Mouse (Mus musculus): ENCODE results near the gene 1500015O10Rik. TPM values are rescaled to one million over a fixed set of nuclear protein-coding genes. Genes with fewer than 3 reads are reported as not detected.

1500015O10Rik gene
- polyA plus RNA-seq, 1 experiment = 2.8 TPM

DNA sequence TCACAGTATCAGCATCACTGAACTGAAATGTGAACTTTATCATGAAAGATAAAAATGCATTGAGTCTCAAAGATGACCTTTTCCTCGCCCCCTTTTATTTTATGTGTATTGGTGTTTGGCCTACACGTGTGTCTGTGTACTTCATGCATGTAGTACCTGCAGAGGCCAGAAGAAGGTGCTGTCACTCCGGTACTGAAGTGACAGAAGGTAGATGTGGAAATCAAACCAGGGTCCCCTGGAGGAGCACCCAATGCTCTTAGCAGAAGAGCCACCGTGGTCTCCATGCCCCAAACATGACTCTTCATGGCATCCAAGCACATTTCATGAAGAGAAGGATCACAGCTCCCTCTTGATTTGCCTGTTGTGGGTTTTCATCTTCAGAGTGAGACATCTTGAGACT is 1.7 kb downstream of the 1500015O10Rik start:
- peaks cover 2% of the 10 kb centered on the region; the same call in 1 of the 2 replicates for H3K4me1 ChIP-seq (ENCODE audit: control insufficient read depth, insufficient read depth, low read length)
- H3K4me3 ChIP-seq (ENCODE audit: insufficient read depth, low read length) = no peak overlapping the region
- no peak overlapping the region for H3K27ac ChIP-seq (ENCODE audit: insufficient read depth, low read length)
- TF ChIP-seq CTCF (IDR thresholded peaks at IDR 0.05; ENCODE audit: extremely low read depth, insufficient read depth, low read length) (no peak), POLR2A (IDR thresholded peaks at IDR 0.05; ENCODE audit: extremely low read depth, insufficient read depth, low read length) (no peak)

DNA sequence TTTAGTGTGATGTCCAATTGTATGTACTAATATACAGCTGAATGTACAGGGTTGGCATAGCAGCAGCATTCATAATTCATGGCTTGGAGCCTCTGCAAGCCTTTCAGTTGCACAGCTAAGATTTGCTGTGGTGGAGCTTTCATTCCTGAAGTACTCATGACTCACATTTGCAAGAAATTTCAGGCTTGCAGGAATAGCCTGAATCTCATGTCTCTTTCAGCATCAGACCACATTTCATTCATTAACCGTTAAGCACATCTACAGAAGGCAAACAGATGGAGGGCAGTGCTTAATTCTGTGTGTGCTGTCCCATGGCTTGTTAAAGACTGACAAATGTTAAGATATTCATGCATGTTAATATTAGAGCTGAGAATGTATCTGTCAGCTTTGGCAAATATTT is 2.3 kb downstream of the 1500015O10Rik start:
- Histone ChIP-seq H3K4me3 (ENCODE audit: insufficient read depth, low read length) (no peak overlapping the region), H3K27ac (ENCODE audit: insufficient read depth, low read length) (no peak overlapping the region), H3K4me1 (ENCODE audit: control insufficient read depth, insufficient read depth, low read length) (peaks cover 2% of the 10 kb centered on the region; the same call in 1 of the 2 replicates)
- TF ChIP-seq CTCF (IDR thresholded peaks at IDR 0.05; ENCODE audit: extremely low read depth, insufficient read depth, low read length) = no peak

DNA sequence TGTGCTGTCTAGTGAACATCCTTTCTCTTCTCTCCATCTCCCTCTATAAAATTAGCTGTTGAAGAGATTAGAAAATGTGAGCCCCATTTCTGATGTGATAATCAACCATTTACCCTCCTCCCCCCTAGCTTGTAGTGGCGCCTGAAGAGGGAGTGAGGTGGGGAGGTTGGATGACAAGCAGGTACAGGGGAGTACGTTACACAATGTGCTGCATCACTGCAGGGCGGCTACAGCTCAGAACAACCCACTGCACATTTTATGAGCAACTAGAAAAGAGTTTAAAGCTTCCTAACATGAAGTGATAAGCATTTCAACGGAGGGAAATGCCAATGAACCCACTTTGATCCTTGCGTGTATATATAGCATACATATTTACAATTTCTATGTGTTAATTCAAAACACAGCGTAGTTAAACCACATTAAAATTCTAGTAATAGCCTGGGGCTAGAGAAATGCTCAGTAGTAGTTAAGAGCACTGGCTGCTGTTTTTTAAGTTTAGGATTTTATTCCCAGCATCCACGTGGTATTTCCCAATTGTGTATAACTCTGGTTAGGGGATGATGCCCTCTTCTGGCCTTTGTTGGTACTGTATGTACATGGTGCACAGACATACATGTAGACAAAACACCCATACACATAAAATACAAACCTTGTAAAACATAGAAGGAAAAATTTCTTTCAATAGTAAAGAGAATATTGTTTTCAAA is 7.6 kb downstream of the 1500015O10Rik start:
- no peak overlapping the region for H3K27ac ChIP-seq (ENCODE audit: insufficient read depth, low read length)
- no peaks in the 10 kb centered on the region for H3K4me1 ChIP-seq (ENCODE audit: control insufficient read depth, insufficient read depth, low read length)
- no peak overlapping the region for H3K4me3 ChIP-seq (ENCODE audit: insufficient read depth, low read length)
- TF ChIP-seq POLR2A (IDR thresholded peaks at IDR 0.05; ENCODE audit: extremely low read depth, insufficient read depth, low read length) = no peak
- TF ChIP-seq CTCF (IDR thresholded peaks at IDR 0.05; ENCODE audit: extremely low read depth, insufficient read depth, low read length) = peak; percentile 28; the same call in 1 of the 2 replicates

DNA sequence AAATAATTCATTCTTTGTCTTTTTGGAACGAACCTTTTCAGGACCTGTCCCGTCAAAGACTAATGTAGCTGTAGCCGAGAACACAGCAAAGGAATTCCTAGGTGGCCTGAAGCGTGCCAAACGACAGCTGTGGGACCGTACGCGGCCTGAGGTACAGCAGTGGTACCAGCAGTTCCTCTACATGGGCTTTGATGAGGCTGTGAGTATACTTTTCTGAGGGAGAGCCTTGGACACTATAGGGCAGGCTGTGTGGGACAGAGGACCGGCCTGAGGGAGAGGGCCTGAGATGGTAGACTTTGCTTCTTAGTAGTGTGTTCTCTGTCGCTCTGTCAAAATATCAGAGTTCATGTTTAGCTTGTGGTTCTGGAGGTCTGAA is 8.1 kb downstream of the 1500015O10Rik start:
- Histone ChIP-seq H3K4me1 (ENCODE audit: control insufficient read depth, insufficient read depth, low read length) (no peaks in the 10 kb centered on the region), H3K4me3 (ENCODE audit: insufficient read depth, low read length) (no peak overlapping the region), H3K27ac (ENCODE audit: insufficient read depth, low read length) (no peak overlapping the region)
- TF ChIP-seq CTCF (IDR thresholded peaks at IDR 0.05; ENCODE audit: extremely low read depth, insufficient read depth, low read length) = no peak
- no peak for TF ChIP-seq POLR2A (IDR thresholded peaks at IDR 0.05; ENCODE audit: extremely low read depth, insufficient read depth, low read length)

DNA sequence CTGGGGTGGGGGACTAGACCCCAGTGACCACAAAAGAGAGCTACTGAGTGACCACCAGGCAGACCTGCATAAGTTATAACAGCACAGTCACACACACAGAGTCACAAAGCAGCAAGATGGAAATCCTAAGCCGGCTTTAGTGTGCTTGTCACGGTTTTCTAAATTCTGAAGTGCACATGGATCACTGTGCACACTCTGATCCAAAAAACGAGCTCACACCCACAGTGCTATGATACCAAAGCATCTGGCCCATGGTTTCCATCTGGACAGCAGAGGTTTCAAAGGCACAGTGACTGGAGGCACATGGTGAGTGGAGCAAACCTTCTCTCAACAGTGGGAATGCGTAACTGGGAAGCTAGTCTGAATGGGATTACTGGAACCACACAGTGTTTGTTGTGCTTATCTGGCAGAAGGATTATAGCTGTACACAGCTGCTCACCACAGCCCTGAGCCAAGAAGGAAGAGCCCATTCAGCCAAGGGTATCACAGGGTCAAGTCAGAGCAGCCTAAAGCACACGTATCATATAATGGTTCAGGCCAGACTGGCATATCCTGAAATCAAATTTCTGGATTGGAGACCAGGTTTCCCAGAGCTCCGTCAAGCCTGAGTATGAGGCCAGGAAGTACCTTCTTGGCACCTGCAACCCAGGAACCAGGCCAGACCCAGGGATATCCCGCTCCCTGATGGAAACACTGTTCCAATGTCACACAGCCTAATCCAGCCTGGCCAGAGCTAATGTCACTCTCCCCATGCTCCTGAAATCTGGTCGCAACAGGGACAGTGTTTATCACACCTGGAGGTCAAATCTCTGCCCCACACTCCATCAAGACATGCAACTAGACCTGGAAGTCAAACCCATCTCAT is 24.3 kb downstream of the 1500015O10Rik start:
- H3K4me3 ChIP-seq (ENCODE audit: insufficient read depth, low read length) = no peak overlapping the region
- H3K27ac ChIP-seq (ENCODE audit: insufficient read depth, low read length) = no peak overlapping the region
- no peaks in the 10 kb centered on the region for H3K4me1 ChIP-seq (ENCODE audit: control insufficient read depth, insufficient read depth, low read length)
- TF ChIP-seq CTCF (IDR thresholded peaks at IDR 0.05; ENCODE audit: extremely low read depth, insufficient read depth, low read length) = no peak
- no peak for TF ChIP-seq POLR2A (IDR thresholded peaks at IDR 0.05; ENCODE audit: extremely low read depth, insufficient read depth, low read length)

DNA sequence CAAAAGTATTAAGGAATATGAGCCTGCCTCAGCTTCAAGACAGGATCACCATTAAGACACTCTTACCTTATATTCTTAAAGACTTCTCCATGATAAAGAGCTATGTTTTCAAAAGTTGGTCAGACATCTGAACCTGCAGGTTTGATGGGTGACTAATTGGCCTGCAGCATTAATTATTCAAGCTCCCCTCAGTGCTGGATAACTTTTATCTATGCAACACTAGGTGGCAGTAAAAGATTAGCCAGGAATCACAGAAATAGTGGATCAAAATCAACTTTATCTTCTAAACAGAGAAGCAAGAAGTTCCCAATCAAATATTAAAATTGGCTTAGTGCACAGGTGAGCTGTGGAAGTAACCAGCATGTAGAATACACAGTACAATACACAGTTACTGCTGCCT is 29.7 kb downstream of the 1500015O10Rik start:
- H3K4me1 ChIP-seq (ENCODE audit: control insufficient read depth, insufficient read depth, low read length) = no peaks in the 10 kb centered on the region
- no peak overlapping the region for H3K27ac ChIP-seq (ENCODE audit: insufficient read depth, low read length)
- 0 out of 2 replicates have a peak, but pooled peaks have one; percentile 3 for TF ChIP-seq CTCF (IDR thresholded peaks at IDR 0.05; ENCODE audit: extremely low read depth, insufficient read depth, low read length)
- no peak for TF ChIP-seq POLR2A (IDR thresholded peaks at IDR 0.05; ENCODE audit: extremely low read depth, insufficient read depth, low read length)
- no peak overlapping the region for H3K4me3 ChIP-seq (ENCODE audit: insufficient read depth, low read length)

DNA sequence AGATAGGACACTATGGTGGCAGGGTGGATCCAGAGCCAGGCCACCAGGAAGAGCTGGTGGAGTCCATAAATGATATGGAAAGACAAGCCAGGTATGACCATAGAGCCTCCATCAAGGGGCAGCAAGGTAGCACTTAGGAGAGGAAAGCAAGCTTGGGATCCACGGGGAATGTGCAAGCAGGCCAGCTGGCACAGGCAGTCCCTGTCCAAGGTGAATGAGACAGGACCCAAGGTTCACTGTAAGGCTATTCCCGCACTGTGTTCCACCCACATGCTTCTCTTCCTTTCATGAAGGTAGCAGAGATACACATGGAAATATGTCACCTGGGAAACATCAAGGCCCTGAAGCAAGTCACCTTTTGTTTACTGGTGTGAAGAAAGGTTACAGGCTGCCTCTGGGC is 34.1 kb downstream of the 1500015O10Rik start:
- no peaks in the 10 kb centered on the region; the same call in 1 of the 2 replicates for H3K4me1 ChIP-seq (ENCODE audit: control insufficient read depth, insufficient read depth, low read length)
- no peak overlapping the region for H3K27ac ChIP-seq (ENCODE audit: insufficient read depth, low read length)
- no peak overlapping the region for H3K4me3 ChIP-seq (ENCODE audit: insufficient read depth, low read length)
- TF ChIP-seq POLR2A (IDR thresholded peaks at IDR 0.05; ENCODE audit: extremely low read depth, insufficient read depth, low read length) (no peak), CTCF (IDR thresholded peaks at IDR 0.05; ENCODE audit: extremely low read depth, insufficient read depth, low read length) (no peak)

DNA sequence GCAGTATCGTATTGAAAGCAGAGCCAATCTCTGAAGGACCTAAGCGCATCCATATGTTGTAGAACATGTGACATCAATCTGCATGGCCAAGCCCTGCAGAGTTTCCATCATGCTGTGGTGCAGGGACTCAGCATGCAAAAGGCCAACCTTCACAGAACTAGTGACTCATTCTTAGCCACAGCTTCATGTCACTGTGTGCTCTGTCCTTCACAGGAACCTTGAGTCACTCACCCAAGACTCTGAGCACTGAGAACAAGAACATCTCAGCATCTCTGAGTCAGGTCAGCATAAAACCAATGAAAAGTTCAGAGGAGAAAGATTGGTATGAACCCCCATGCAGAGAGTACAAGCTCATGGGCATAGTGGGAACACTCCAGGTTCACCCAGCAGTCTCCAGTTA is 35.9 kb downstream of the 1500015O10Rik start:
- H3K4me1 ChIP-seq (ENCODE audit: control insufficient read depth, insufficient read depth, low read length) = no peaks in the 10 kb centered on the region; the same call in 1 of the 2 replicates
- no peak overlapping the region for H3K27ac ChIP-seq (ENCODE audit: insufficient read depth, low read length)
- no peak overlapping the region for H3K4me3 ChIP-seq (ENCODE audit: insufficient read depth, low read length)
- TF ChIP-seq POLR2A (IDR thresholded peaks at IDR 0.05; ENCODE audit: extremely low read depth, insufficient read depth, low read length) (no peak), CTCF (IDR thresholded peaks at IDR 0.05; ENCODE audit: extremely low read depth, insufficient read depth, low read length) (no peak)

DNA sequence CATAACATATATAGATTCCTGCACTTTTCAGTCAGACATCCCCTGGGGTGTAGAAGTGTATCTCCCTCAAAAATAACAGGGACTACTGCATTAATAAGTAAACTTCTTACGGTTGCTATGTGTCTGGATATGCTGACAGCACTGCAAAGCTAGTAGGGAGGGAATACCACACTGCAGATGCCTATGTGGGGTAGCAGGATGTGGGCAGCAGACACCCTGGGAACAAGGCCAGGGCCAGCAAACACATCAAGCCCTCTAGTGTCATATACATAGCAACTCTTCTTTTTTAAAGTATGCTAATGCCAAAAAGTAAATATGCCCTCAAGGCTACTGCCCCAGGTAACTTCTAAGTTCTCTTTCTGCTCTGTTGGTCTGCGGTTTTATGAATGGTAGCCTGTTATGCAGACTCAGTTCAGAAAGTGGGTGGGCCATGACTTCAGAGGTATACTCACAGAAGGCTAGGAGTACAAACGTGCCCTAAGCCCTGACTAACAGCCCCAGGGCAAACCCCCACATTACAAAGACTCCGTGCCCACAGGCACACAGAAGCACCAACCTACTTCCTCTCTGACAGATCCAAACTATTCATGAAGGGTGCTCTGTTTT is 38.1 kb downstream of the 1500015O10Rik start:
- no peak overlapping the region for H3K27ac ChIP-seq (ENCODE audit: insufficient read depth, low read length)
- no peak overlapping the region for H3K4me3 ChIP-seq (ENCODE audit: insufficient read depth, low read length)
- no peaks in the 10 kb centered on the region; the same call in 1 of the 2 replicates for H3K4me1 ChIP-seq (ENCODE audit: control insufficient read depth, insufficient read depth, low read length)
- TF ChIP-seq POLR2A (IDR thresholded peaks at IDR 0.05; ENCODE audit: extremely low read depth, insufficient read depth, low read length) (no peak), CTCF (IDR thresholded peaks at IDR 0.05; ENCODE audit: extremely low read depth, insufficient read depth, low read length) (no peak)
